Mouse (Mus musculus) bone marrow, adult 2 months (tissue): Measurements from ENCODE around the gene Dnal1.

Experiments
- CTCF ChIP-seq: fragments of 200-500 bp; IDR thresholded peaks from 2 replicates; pipeline ENCODE4 v1.5.1; 2011; ENCODE audit warnings: low read length, control low read depth; ENCODE audit not compliant: control insufficient read depth, insufficient read depth
- POLR2A ChIP-seq: fragments of 200-500 bp; IDR thresholded peaks from 2 replicates; pipeline ENCODE4 v1.6.1; 2011; ENCODE audit warnings: low read depth, mild to moderate bottlenecking, control low read depth, low read length, borderline replicate concordance; ENCODE audit not compliant: control insufficient read depth

DNA sequence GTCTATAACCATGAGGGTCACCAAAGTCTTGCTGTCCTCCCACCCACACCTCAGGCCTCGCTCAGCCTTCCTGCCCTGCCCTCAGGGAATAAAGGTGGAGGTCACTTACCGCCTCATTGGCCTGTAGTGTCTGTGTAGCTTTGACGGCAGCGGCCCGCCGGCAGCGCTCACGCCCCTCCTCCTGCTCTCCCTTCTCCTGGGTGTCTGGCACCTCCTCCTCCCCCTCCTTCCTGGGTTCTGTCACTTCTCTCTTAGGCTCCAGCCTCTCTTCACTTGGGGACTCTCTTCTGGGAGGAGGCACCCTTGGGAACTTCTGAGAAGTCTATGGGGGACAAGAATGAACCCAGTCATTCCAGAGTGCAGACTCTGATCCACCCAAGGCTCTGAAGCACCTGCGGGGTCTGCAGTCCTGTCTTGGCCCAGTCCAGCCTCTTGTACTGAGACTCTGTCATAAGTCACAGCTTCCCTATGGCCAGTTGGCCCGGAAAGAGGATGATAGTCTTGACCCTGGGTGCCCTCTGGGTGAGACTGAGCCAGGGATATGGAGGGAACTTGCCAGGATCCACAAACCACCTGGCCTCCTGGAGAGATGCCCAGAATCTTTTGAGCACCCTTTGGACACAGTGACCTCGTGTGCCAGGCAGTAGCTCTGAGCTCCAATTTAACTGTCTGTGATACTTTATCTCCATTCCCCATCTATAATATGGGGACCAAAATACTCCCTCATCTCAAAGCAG is 40.8 kb downstream of the Dnal1 start:
- TF ChIP-seq CTCF = no peak
- TF ChIP-seq POLR2A = no peak
